Mouse (Mus musculus) embryonic fibroblast, embryonic 13.5 days (primary cell): ENCODE measurements around the gene Phykpl. TPM values are rescaled to one million over a fixed set of nuclear protein-coding genes. Genes with fewer than 3 reads are reported as not detected.
A peak's percentile ranks its signal among the peaks of the same experiment; 100 is the strongest.

Source experiments
- H3K27ac ChIP-seq: 2 replicates; pipeline ENCODE4 v1.5.1; 2012; ENCODE audit warnings: low read length, control low read depth, inconsistent platforms; ENCODE audit not compliant: insufficient read depth
- H3K4me1 ChIP-seq: 2 replicates; pipeline ENCODE4 v1.6.1; 2011; ENCODE audit warnings: low read length; ENCODE audit not compliant: control insufficient read depth, insufficient read depth
- H3K4me3 ChIP-seq: 2 replicates; pipeline ENCODE4 v1.5.1; 2011; ENCODE audit warnings: mild to moderate bottlenecking, control low read depth, low read length; ENCODE audit not compliant: insufficient read depth
- CTCF ChIP-seq: IDR thresholded peaks from 2 replicates; pipeline ENCODE4 v1.5.1; 2011; ENCODE audit warnings: mild to moderate bottlenecking, control low read depth, low read length, moderate library complexity, borderline replicate concordance; ENCODE audit not compliant: insufficient read depth
- POLR2A ChIP-seq: IDR thresholded peaks from 2 replicates; pipeline ENCODE4 v1.6.1; 2011; ENCODE audit warnings: low read depth, mild to moderate bottlenecking, control low read depth, low read length, moderate library complexity
- polyA plus RNA-seq: library from polyadenylated mRNA; stranded (reverse); fragments of >200 nt; gene quantifications from 2 replicates; pipeline ENCODE4 v1.2.4, GENCODE M21; 2011; ENCODE audit warnings: low read depth; ENCODE audit not compliant: missing spikeins, insufficient read length

Gene Phykpl
- polyA plus RNA-seq, 1 experiment = 14.2 TPM

- no peaks in the 10 kb centered on the region for H3K4me1 ChIP-seq
- TF ChIP-seq POLR2A (no peak), CTCF (no peak)
- no peak overlapping the region for H3K27ac ChIP-seq
- peak overlapping the region; percentile 71 for H3K4me3 ChIP-seq
These were observed 1.2 kb downstream of the Phykpl start for GRCm38 (mm10) chr11:51585608-51586252.

GRCm38 (mm10) chr11:51586411-51586810 is 1.9 kb downstream of the Phykpl start:
- H3K27ac ChIP-seq = no peak overlapping the region
- H3K4me3 ChIP-seq = no peak overlapping the region
- TF ChIP-seq CTCF = no peak
- TF ChIP-seq POLR2A = no peak
- H3K4me1 ChIP-seq = no peaks in the 10 kb centered on the region

GRCm38 (mm10) chr11:51587059-51587458 is 2.5 kb downstream of the Phykpl start:
- H3K27ac ChIP-seq = no peak overlapping the region
- no peak overlapping the region for H3K4me3 ChIP-seq
- H3K4me1 ChIP-seq = no peaks in the 10 kb centered on the region
- TF ChIP-seq CTCF = no peak
- TF ChIP-seq POLR2A = no peak

GRCm38 (mm10) chr11:51588833-51589232 is 4.3 kb downstream of the Phykpl start:
- Histone ChIP-seq H3K27ac (no peak overlapping the region), H3K4me3 (no peak overlapping the region), H3K4me1 (no peaks in the 10 kb centered on the region)
- TF ChIP-seq POLR2A (no peak), CTCF (no peak)

- no peak overlapping the region for H3K27ac ChIP-seq
- no peaks in the 10 kb centered on the region for H3K4me1 ChIP-seq
- TF ChIP-seq POLR2A (no peak), CTCF (no peak)
- no peak overlapping the region for H3K4me3 ChIP-seq
These were observed 5.4 kb downstream of the Phykpl start for GRCm38 (mm10) chr11:51590002-51590401.

GRCm38 (mm10) chr11:51591168-51591567 is 6.6 kb downstream of the Phykpl start:
- TF ChIP-seq POLR2A = no peak
- TF ChIP-seq CTCF = no peak
- no peak overlapping the region for H3K4me3 ChIP-seq
- no peak overlapping the region for H3K27ac ChIP-seq
- no peaks in the 10 kb centered on the region for H3K4me1 ChIP-seq

GRCm38 (mm10) chr11:51591915-51592314 is 7.4 kb downstream of the Phykpl start:
- no peaks in the 10 kb centered on the region for H3K4me1 ChIP-seq
- no peak overlapping the region for H3K27ac ChIP-seq
- TF ChIP-seq CTCF (no peak), POLR2A (no peak)
- H3K4me3 ChIP-seq = no peak overlapping the region

- no peak for TF ChIP-seq CTCF
- TF ChIP-seq POLR2A = no peak
- Histone ChIP-seq H3K4me3 (no peak overlapping the region), H3K27ac (no peak overlapping the region), H3K4me1 (no peaks in the 10 kb centered on the region)
These were observed 8.8 kb downstream of the Phykpl start for GRCm38 (mm10) chr11:51593368-51593767.

GRCm38 (mm10) chr11:51593849-51594248 is 9.3 kb downstream of the Phykpl start:
- no peak overlapping the region for H3K4me3 ChIP-seq
- TF ChIP-seq CTCF = no peak
- no peak for TF ChIP-seq POLR2A
- H3K4me1 ChIP-seq = no peaks in the 10 kb centered on the region
- H3K27ac ChIP-seq = no peak overlapping the region

GRCm38 (mm10) chr11:51594715-51595350 is 10.3 kb downstream of the Phykpl start:
- Histone ChIP-seq H3K4me1 (no peaks in the 10 kb centered on the region), H3K27ac (no peak overlapping the region), H3K4me3 (no peak overlapping the region)
- TF ChIP-seq CTCF (no peak), POLR2A (no peak)

- no peak overlapping the region for H3K27ac ChIP-seq
- TF ChIP-seq POLR2A (no peak), CTCF (no peak)
- no peak overlapping the region for H3K4me3 ChIP-seq
- no peaks in the 10 kb centered on the region for H3K4me1 ChIP-seq
These were observed 11.0 kb downstream of the Phykpl start for GRCm38 (mm10) chr11:51595459-51596083.
